Mouse (Mus musculus) lung, postnatal 10 days (tissue): ENCODE measurements around the gene Itgb7.
A peak's percentile ranks its signal among the peaks of the same experiment; 100 is the strongest.

Source experiments
- DNase-seq: peaks from one replicate; pipeline ENCODE4 v3.0.0; 2021

Itgb7 gene

DNA sequence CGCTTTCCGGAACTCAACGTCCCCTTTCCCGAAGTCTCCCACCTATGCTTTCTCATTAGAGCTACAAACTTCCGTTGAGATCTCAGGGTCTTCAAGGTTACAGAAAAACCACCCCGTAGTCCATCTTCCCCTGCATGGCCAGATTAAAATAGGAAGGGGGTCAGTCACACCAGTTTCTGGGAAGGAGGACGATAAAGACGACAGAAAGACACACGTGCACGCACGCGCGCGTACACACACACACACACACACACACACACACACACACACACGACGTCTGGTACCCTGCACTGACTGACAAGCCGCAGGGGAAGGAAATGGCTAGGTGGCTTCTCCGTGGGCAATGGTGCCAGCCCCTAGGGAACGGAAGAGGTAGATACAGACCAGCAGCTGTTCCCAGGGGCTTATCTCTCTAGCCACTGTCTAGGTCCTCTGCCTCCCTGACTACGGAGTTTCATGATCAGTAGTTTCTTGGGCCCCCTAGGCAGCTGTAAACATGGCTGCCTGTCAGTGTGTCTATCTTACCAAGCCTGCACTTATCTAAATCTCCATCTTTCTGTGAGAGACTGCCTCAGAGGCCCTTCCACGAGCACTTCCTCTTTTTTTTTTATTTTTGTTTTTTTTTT, 6.6 kb downstream of the Itgb7 start:
- peak; percentile 40 for DNase-seq

DNA sequence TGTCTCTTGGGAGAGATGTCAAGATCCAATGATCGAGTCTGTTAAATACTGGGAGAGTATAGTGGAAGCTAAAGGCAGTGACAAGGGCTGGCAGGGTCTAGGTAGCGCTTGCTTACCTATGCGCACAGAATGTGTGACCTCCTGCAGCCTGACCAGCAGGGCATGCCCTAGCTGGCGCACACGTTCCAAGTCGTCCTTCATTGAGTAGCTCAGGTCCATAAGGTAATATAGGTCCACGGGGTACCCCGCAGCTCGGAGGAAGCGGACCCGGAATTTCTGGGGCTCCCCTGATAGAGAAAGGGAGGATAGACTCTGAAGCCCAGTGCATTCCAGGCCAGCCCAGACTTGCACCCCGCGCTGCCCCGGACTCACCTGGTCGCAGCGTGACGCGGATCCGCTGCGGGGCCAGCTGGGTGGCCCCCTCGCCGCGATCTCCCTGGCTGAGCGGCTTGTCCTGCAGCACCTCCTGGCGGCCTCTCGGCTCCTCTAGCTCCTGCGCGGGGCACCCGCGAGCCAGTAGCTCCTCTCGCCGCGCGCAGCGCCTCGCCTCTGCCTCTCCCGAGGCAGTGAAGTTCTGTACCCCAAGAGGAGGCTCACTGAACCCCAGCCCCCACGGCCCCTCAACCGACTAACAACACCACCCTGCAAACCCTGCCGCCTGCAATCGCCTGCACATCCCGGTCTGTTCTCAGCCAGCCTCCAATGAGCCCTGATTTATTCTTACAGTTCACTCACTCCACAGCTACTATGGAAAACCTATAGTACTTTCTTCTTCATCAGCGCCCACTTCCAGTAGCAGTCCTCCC, 7.4 kb downstream of the Itgb7 start:
- peak; percentile 88 for DNase-seq

DNA sequence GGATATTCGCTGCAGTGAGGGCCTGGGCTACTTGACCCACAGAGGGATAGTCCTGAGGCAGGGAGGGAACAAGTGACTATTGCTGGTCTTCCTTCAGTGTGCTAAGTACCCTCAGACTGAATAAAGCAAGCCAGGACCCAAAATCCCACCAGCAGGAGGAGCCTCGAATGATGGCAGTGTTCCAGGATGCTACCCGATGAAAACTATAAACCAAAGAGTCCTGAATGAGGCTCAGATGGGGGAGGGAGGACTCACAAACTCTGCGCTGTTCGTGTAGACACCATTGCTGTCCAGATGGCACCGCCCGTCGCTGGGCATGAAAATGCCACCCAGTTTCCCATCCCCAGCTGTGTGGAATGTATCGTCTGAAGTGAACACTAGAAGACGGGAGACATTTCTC, 9.4 kb downstream of the Itgb7 start:
- peak; percentile 38 for DNase-seq

DNA sequence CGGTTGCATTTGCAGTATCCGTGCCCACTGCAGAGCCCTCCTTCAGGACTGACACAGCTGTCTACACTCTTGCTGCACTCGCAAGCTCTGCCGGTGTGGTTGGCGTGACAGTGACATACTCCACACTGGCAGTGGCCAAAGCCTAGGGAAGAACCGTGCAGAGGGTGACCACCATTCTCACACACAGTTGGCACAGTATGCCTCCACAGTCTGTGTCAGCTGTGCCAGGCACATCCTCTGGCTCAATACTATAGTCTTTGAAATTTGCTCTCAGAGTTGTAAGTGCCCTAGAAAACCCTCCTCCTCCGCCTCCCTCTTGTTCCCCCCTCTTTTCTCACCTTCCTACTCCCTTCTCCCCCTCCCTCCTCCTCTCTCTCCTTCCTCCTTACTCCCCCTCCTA, 14.4 kb downstream of the Itgb7 start:
- DNase-seq = no peak

DNA sequence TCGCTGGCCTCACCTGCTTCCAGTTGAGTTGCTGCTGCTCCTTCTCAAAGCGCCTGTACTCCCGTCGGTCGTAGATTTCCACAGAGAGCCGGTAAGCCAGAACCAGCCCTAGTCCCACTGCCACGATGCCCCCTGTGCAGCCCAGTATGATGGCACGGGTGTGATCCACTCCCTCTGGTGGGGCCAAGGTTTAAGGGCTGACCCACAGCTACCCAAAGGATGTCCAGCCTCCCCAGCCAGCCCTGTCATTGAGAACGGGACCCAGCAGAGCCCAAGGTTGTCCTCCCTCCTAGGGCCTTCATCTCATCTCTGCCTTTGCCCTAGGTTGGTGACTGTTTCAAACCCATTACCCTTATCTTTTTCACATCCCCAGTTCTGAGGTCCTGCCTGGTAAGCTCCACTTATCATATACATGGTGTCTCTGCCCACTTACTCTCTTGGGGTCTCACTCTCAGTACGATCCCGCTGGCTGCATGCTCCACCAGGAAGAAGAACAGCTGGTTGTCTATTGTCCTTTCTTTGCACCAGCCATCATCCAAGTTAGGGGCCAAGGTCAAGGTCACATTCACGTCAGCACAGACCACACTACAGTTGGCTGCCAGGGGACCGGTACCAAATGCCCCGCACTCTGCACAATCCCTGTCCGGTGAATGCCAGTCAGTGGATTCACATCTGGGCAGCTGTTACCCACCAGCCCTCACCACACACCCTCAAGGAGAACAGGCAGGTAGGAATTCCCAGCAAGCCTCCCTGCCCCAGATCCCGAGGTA, 15.1 kb downstream of the Itgb7 start:
- DNase-seq = no peak

DNA sequence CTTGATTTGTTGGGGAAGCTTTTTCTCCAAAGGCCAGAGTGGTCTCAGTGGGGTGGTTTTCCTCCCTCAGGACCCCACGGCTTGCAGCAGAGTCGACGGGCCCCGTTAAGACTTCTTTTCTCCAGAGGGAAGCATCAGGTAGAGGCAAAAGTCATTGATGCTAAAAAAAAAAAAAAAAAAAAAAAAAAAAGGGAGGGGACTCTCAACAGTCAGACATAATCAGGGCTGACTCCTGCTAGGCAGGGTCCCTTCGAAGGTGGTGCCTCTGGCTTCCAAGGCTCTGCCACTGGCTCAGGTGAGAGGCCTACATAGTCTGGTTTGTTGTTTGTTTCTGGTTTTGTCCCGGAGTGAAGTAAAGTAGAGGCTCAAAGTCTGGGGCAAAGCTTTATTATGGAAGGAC, 16.1 kb downstream of the Itgb7 start:
- no peak for DNase-seq

DNA sequence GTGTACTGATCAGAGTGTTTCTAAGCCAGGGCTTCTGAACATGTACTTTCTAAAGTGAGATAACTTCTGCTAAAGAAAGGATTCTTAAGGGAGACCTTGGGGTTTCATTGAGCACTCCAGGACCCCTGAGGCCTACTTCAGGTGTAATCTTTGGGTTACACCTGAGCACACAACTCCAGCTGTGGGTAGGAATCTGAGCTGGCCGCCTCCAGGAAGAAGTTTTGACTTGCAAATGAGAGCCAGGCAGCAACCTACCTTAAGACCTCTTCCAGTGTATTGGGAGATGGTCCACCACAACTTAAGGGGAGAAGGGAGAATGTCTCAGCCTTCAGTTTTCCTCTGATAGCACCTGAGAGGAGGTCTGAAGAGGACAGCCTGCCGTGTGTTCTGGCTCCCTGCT, 17.6 kb downstream of the Itgb7 start:
- no peak for DNase-seq

DNA sequence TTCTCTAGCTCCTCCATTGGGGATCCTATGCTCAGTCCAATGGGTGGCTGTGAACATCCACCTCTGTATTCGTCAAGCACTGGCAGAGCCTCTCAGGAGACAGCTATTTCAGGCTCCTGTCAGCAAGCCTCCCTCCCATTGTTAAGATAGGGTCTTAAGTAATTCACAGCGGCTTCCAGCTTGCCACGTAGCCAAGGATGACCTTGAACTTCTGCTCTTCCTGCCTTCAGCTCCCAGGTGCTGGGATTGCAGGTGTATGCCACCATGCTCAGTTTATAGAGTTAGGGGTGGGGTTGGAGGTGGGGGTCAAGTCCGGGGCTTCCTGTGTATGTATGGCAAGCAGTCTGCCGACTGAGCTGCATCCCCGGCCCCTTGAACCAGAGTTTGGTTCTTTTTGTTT, 19.8 kb downstream of the Itgb7 start:
- DNase-seq = no peak

DNA sequence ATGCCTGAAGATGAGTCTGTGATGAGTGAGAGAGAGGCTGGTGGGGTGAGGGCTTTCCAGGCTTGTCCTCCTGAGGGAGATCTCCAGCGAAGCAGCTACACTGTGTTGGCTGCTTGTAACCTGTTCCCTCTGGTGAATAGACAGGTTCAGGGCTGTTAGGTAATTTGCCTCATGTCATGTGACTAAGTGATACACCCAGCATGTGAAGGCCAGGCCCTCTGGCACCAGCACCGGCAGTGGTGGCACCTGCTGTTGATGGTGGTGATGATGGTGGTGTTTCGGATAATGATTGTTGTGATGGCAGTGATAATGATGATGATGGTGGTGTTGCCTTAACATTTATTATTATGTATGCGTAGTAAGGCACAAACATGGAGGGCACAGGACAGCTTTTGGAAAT, 20.9 kb downstream of the Itgb7 start:
- no peak for DNase-seq

DNA sequence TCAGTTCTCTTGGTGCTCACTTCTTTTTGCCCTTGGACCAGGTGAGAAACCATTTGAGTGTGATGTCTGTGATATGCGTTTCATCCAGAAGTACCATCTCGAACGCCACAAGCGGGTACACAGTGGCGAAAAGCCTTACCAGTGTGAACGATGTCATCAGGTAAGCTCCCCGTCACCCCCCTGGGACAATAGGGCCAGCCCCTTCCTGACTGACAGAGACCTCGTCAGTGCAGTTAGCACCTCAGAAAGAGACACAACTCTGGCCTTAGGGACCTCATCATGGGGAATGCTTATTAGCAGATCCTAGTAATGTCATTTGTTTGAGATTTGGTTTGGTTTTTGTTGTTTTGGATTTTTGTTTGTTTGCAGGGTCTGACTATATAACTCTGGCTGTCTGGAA, 22.6 kb downstream of the Itgb7 start:
- DNase-seq = no peak

DNA sequence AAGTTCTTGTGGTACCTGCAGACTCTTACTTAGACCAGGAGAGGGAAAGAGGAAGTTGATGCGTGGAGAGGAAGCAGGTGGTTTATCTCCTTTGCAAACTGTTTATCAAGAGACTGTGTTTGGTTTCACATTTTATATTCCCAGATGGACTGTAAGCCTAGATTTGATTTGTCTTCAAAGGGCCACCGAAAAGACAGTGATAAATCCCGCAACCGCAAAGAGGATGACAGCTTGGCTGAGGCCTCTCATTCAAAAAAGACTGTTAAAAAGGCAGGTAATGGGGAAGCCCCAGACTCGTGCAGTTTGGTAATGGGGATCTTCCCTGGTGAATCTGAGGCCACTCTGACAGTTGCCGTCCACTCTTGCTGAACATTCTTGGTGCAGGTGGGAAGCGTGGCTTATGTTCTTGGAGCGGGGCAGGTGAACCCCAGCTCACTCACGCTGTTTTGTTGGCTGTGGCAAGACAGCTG, 23.6 kb downstream of the Itgb7 start:
- DNase-seq = no peak

DNA sequence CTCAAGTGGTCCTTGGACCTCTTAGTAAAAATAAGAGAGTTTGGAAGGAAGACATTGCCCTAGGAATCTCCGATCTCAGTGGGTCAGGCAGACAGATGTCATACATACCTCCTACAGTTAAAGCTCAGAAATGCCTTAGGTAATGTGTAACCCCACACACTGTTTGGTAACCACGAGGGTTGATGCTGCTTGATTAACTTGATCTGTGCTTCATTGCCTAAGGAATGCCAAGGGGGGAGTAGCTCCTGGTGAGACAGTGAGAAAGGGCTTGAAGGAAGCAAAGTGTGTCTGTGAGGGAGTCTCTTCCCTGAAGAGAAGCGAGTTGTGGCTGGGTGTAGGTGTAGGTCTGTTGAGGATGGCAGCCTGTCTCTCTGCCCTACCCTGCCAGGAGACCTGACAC, 24.4 kb downstream of the Itgb7 start:
- DNase-seq = no peak

DNA sequence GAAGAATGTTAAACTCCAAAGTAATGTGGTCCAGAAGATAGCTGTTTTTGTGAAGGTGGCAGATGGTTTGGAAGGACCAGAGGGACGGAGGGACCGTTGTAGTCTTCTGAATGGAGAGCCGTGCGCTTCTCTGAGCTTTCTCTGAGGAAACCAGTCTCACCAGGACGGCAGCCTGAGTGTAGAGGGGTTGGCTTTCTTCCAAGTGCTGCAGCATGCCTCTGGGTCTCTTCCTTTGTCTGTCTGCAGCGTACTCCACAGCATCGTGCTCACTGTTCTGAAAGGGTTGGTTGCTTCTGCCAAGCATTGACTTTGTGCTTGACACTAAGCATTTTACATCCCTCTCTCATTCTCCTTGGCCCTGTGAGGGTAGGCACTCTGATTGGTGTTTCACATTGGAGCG, 26.0 kb downstream of the Itgb7 start:
- peak; percentile 49 for DNase-seq

DNA sequence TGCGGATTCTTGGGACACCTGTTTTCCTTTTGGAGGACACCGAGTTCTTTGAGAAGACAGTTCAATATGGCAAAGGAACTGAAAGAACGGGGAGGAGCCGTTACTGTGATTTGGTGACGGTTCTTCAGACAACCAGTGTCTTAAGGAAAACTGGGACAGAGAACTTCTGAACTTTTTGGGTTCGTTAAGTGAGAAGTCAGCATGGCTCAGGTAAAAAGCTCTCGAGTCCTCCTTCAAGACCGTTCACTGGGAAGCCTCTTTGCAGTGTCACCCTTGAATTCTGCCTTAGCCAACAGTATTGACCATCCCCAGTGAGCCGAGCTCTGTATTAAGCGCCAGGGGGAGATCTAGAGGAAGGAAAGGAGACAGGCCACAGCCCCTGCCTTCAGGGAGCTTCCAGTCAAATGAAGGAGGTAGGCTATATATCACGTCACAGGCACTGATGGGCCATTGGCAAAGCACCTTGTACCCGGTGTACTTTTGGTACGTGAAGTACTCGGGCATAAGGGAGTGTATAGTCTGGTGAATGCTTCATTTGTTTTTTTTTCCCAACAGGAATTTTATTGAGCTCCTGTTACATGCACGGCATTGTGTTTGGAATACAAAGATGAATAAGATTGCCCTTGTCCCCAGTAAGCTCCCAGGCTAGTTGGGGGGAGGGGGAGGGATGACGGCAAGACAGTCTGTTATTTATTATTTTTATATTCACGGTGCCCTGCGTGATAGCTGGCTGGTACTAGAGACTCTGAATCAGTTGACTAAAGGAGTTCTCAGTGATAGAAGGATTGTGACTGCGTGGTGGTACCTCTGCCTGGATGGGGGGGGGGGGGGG, 26.9 kb downstream of the Itgb7 start, which contains the start of gene Csad:
Csad (minus strand) TSS at position 51 of the 832 bp plus-strand sequence.
- DNase-seq = no peak

DNA sequence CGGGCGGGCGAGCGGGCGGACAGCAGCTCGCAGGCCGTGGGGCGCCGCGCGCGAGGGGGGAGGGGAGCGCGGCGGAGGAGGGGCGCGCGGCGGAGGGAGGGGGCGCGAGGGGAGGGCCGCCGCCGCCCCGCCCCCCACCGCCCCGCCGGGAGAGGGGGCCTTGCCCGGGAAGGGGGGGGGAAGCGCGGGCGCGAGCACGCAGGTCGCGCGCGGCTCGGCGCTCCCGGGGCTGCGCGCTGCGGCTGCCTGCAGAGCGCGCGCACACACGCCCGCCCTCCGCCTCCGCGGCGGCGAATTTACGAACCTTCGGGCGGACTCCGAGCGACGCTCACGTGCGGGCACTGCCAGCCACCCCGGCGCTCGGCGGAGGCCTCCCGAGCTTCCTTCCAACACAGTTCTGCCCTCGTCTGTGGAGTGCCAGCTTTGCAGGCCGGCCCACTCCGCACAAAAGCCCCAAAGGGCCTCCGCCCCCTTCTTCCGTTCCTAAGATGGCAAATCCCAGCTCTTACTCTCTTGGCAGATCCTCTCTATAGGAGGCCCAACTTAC, 27.8 kb downstream of the Itgb7 start:
- peak; percentile 81 for DNase-seq

DNA sequence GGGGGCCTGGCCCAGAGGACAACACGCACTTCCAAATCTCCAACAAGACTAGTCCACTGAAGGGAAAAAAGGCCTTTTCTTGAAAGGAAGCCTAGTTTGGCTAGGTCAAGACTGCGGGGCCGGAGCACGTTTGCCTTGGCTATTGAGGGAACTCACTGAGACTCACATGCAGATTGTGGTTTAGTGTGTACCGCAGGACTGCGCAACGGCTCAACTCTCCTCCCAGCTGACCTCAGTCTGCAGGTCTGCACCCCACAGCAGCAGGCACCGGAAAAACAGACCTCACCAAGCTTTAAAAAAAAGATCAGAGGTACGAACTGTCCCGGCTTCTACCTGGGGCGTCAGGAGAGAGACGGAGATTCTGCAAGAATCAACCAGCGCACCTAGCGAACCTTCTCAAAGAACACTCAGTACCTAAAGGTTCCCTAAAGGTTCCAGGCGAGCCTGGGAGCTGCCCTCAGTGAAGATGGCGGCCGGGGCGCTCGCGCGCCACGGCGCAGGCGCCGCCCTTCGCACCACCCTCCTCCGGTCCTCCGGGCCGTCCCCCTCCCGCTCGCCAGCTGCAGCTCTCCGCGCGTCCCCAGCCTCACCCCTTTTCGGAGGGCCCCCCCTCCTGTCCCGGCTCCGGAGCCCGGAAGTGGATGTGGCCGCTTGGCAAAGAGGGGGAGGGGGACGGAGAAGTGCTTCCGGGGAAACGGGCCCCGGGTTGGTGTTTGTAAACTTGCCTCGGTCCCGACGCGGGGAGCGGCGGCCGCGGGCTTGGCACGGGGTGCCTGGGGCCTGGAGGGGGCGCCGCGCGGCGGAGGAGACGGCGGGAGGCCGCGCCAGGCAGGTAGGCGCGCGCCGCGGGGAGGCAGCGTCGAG, 28.5 kb downstream of the Itgb7 start, which contains the start of gene Zfp740:
Zfp740 (plus strand) TSS at position 279 of the 864 bp plus-strand sequence.
- DNase-seq = peak; percentile 99

DNA sequence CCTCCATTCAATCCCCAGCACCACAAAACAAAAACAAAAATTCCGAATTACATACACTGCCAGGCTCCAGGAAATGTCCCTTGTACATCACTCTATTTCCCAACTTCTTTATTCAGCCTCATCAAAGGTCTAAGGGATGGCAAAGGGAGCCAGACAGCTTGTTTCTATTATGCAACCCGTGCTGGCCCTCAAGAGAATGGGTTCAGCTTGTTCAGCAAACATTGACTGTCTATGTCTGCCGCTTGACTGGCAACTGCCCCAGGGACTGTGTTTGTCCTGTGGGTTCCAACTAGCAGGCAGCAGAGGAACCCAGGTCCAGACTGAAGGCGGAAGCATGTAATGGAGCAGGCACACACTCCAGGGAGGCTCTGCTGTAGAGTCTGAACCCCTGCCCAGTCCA, 32.9 kb downstream of the Itgb7 start:
- peak; percentile 39 for DNase-seq

DNA sequence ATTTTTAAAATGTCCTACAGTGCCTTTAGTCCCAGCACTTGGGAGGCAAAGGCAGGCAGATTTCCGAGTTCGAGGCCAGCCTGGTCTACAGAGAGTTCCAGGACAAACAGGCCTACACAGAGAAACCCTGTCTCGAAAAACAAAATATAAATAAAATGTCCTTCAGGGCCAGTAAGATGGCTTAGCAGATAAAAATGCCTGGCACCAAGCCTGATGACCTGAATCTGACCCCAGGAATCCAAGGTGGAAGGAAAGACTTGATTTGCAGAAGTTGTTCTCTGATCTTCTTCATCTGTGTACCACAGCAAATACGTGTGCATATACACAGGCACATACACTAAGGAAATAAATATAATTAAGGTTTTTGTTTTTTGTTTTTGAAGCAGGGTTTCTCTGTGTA, 36.4 kb downstream of the Itgb7 start:
- no peak for DNase-seq

DNA sequence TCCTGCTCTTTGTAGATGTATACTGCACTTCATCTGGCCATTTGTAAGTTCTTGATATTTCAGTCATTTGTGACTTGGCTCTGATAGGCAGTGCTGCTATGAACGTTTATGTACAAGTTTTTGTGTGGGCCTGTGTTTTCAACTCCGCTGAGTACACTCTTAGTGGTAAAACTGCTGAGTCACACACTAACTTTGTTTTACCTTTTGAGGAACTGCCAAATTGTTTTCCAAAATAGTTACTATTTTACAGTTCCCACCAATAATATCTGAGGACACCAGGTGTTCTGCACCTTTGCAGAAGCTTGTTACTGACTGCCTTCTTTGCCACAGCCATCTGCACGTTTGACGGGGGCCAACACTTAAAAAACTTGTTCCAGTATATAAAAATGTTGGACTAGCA, 37.3 kb downstream of the Itgb7 start:
- DNase-seq = no peak

DNA sequence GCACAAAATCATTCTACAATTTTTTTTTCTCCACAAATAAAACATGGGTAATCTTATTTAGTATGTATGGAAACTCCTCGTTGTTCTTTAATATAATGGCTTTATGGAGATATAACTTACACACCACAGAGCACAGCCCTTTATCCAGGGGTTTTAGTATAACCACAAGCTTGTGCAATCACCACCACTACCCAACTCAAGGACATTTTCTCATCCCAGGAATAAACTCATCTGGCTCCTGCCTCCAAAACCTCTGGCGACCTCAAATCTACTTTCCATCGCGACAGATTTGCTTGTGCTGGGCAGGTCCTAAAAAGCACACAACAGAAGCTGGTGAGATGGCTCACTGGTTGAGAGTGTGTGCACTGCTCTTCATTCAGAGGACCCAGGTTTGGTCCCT, 38.1 kb downstream of the Itgb7 start:
- DNase-seq = no peak

DNA sequence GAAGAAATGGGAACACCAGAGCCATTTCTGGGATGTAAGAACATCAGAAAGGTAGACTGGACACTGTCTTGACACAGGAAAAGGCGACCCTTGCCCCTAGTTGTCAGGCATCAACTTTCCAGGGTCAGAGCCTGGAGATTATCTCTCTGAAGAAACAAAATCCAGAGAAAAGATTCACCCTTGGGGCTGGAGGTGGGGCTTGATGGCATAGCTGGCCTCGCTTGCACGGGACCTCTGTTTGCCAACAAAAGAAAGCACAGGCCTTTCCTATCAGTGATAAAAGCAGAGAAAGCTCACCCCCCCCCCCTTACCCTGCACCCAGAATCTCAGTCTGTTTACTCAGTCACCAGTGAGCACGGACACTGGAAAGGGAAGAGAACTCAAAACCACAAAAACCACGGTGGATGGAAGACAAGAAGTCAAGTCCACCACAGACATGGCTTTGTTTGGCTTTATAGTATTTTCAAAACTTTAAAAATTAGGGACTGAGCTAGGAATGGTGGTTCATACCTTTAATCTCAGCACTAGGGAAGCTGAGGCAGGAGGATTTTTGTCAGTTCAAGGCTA, 38.8 kb downstream of the Itgb7 start:
- DNase-seq = no peak
